ENCODE assay signal across 8 mouse cellular contexts in the genomic region with DNA sequence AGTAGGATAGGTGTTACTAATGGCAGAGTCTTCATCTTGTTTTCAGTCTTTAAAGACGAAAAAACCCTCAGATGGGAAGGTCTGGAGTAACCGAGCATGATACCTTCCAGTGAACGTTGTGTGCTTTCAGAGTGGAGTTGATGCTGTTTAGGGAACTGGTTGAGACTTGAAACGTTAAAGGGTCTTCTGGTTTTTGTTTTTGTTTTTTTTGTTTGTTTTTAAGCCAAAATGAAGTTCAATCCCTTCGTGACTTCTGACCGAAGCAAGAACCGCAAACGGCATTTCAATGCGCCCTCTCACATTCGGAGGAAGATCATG. TPM values are rescaled to one million over a fixed set of nuclear protein-coding genes. Genes with fewer than 3 reads are reported as not detected.
A peak's percentile ranks its signal among the peaks of the same experiment; 100 is the strongest.
DNase-seq lines count a peak whose midpoint lies in the region; ATAC-seq and TF ChIP-seq lines count a peak whose summit lies in the region.

No protein-coding gene starts in this region.

- TF ChIP-seq POLR2A in spleen, adult 2 months (IDR thresholded peaks at IDR 0.05; ENCODE audit: low read depth, low read length) = no peak
- TF ChIP-seq POLR2A in limb, embryonic 14.5 days (IDR thresholded peaks at IDR 0.05; ENCODE audit: borderline replicate concordance, extremely low read depth, insufficient read depth, insufficient read length) = no peak

- H3K27me3 ChIP-seq in erythroblast, embryonic 14.5 days (ENCODE audit: control insufficient read depth) = peaks cover 3% of the 10 kb centered on the region
- H3K27me3 ChIP-seq in spleen, adult 2 months (ENCODE audit: control insufficient read depth, insufficient read depth, low read length) = 0 out of 2 replicates have a peak, but pooled peaks cover 2% of the 10 kb centered on the region
- H3K27me3 ChIP-seq in limb, embryonic 14.5 days (ENCODE audit: control insufficient read depth, insufficient read depth, low read length) = no peaks in the 10 kb centered on the region
- peaks cover 3% of the 10 kb centered on the region; the same call in 1 of the 2 replicates for H3K27me3 ChIP-seq in stomach, embryonic 15.5 days (replicated peaks)

- peaks cover 46% of the 10 kb centered on the region for H3K36me3 ChIP-seq in erythroblast, embryonic 14.5 days (ENCODE audit: control insufficient read depth)
- H3K36me3 ChIP-seq in spleen, adult 2 months (ENCODE audit: control insufficient read depth, insufficient read depth, low read length) = peaks cover 32% of the 10 kb centered on the region
- peaks cover 36% of the 10 kb centered on the region for H3K36me3 ChIP-seq in limb, embryonic 14.5 days (ENCODE audit: control insufficient read depth, insufficient read depth, low read length)
- H3K36me3 ChIP-seq in stomach, embryonic 15.5 days = peaks cover 28% of the 10 kb centered on the region

- no peak for TF ChIP-seq CTCF in spleen, adult 2 months (IDR thresholded peaks at IDR 0.05; ENCODE audit: extremely low read depth, insufficient read depth, insufficient read length, insufficient replicate concordance)

- H3K27ac ChIP-seq in spleen, adult 2 months (ENCODE audit: insufficient read depth, low read length) = no peak overlapping the region
- H3K27ac ChIP-seq in limb, embryonic 14.5 days (replicated peaks; ENCODE audit: low read depth, low read length) = peak overlapping the region; percentile 94
- peak overlapping the region; percentile 80 for H3K27ac ChIP-seq in stomach, embryonic 15.5 days

- peaks cover 47% of the 10 kb centered on the region for H3K4me1 ChIP-seq in erythroblast, embryonic 14.5 days (ENCODE audit: control insufficient read depth)
- peaks cover 7% of the 10 kb centered on the region; the same call in 1 of the 2 replicates for H3K4me1 ChIP-seq in spleen, adult 2 months (ENCODE audit: control insufficient read depth, insufficient read depth, insufficient read length)
- peaks cover 4% of the 10 kb centered on the region; the same call in 1 of the 2 replicates for H3K4me1 ChIP-seq in limb, embryonic 14.5 days (ENCODE audit: control insufficient read depth, insufficient read depth, low read length)
- H3K4me1 ChIP-seq in stomach, embryonic 15.5 days = peaks cover 9% of the 10 kb centered on the region

- DNase-seq in spleen, adult 2 months (ENCODE audit: low read depth in 1 of 2, low spot score in 2 of 2) = no peak
- DNase-seq in spleen, postnatal 36 days (ENCODE audit: low spot score in 2 of 2) = no peak
- no peak for DNase-seq in limb, embryonic 14.5 days (ENCODE audit: low spot score)
- no peak for DNase-seq in layer of hippocampus, adult 18-20 months (ENCODE audit: low spot score in 2 of 2)

- peak overlapping the region; percentile 76 for H3K4me3 ChIP-seq in erythroblast, embryonic 14.5 days (replicated peaks)
- H3K4me3 ChIP-seq in spleen, adult 2 months (ENCODE audit: extremely low read depth, insufficient read depth, insufficient read length) = peak overlapping the region; percentile 89
- H3K4me3 ChIP-seq in limb, embryonic 14.5 days (replicated peaks; ENCODE audit: low read length) = peak overlapping the region; percentile 73
- peak overlapping the region; percentile 85 for H3K4me3 ChIP-seq in stomach, embryonic 15.5 days (replicated peaks)

- peak overlapping the region; percentile 93 for H3K9ac ChIP-seq in limb, embryonic 14.5 days (ENCODE audit: low read depth, low read length, severe bottlenecking)
- peak overlapping the region; percentile 73 for H3K9ac ChIP-seq in stomach, embryonic 15.5 days

- H3K9me3 ChIP-seq in erythroblast, embryonic 14.5 days (ENCODE audit: control insufficient read depth, low read length) = no peaks in the 10 kb centered on the region
- no peaks in the 10 kb centered on the region for H3K9me3 ChIP-seq in limb, embryonic 14.5 days (ENCODE audit: control insufficient read depth, low read length)
- H3K9me3 ChIP-seq in stomach, embryonic 15.5 days = no peaks in the 10 kb centered on the region

- ATAC-seq in erythroblast, adult 5-6 weeks (replicated peaks; ENCODE audit: low FRiP score, poor library complexity, severe bottlenecking) = no peak
- no peak for ATAC-seq in limb, embryonic 14.5 days (ENCODE audit: low FRiP score, low read depth)
- no peak for ATAC-seq in stomach, embryonic 15.5 days (ENCODE audit: insufficient read depth, low FRiP score, low read depth)
- no peak for ATAC-seq in monocyte, adult 5-6 weeks (replicated peaks; ENCODE audit: insufficient number of reproducible peaks, low FRiP score, low TSS enrichment, poor library complexity, severe bottlenecking)

- 3% methylated on average over 10 of the region's 10 CpGs for WGBS in spleen, adult 2 months
- WGBS in limb, embryonic 14.5 days = 2% methylated on average over 9 of the region's 10 CpGs
- WGBS in stomach, embryonic 15.5 days = under 1% methylated on average over 10 of the region's 10 CpGs

- peak overlapping the region; percentile 65 for H3K4me2 ChIP-seq in limb, embryonic 14.5 days (replicated peaks; ENCODE audit: low read depth, low read length, severe bottlenecking)
- peak overlapping the region; percentile 65 for H3K4me2 ChIP-seq in stomach, embryonic 15.5 days

RNA-seq across cellular contexts. Expression of gene Rpl26, which starts 0.6 kb away (rescaled TPM):
- polyA plus RNA-seq in erythroblast, embryonic 14.5 days (2012) = 7.0 and 11.1 TPM in 2 replicates
- 757 and 872 TPM in 2 replicates for total RNA-seq in erythroblast, adult 5-6 weeks (2015; ENCODE audit: low replicate concordance)
- total RNA-seq in erythroblast, adult 5-6 weeks (2017; ENCODE audit: low replicate concordance) = 762 and 834 TPM in 2 replicates
- polyA plus RNA-seq in spleen, adult 2 months (2012; rRNA removed) = 681 and 695 TPM in 2 replicates
- 2,303 and 3,506 TPM in 2 replicates for polyA plus RNA-seq in limb, embryonic 14.5 days (2012; rRNA removed)
- polyA plus RNA-seq in limb, embryonic 14.5 days (2014; fragmentation: Nextera tagmentation; extraction: Ambion mirVana) = 1,158 and 1,230 TPM in 2 replicates
- polyA plus RNA-seq in stomach, embryonic 15.5 days (2015; fragmentation: Nextera tagmentation; extraction: Ambion mirVana) = 1,013 and 1,066 TPM in 2 replicates
- total RNA-seq in monocyte, adult 5-6 weeks (2017) = 2,881 to 4,104 TPM (median 3,946 TPM) in 3 replicates
- total RNA-seq in layer of hippocampus, adult 18-20 months (2021) = 100 to 1,000 TPM; 802 to 835 TPM

RNA-seq across cellular contexts. Expression of gene Rnf222, which starts 13.7 kb away (rescaled TPM):
- polyA plus RNA-seq in erythroblast, embryonic 14.5 days (2012) = 0.01 TPM in 1 of 2 replicates, not detected in the other
- not detected in 2 replicates for total RNA-seq in erythroblast, adult 5-6 weeks (2015; ENCODE audit: low replicate concordance)
- total RNA-seq in erythroblast, adult 5-6 weeks (2017; ENCODE audit: low replicate concordance) = not detected in 2 replicates
- 0.04 and 0.06 TPM in 2 replicates for polyA plus RNA-seq in spleen, adult 2 months (2012; rRNA removed)
- polyA plus RNA-seq in limb, embryonic 14.5 days (2012; rRNA removed) = 0.45 and 0.58 TPM in 2 replicates
- polyA plus RNA-seq in limb, embryonic 14.5 days (2014; fragmentation: Nextera tagmentation; extraction: Ambion mirVana) = 0.32 and 0.89 TPM in 2 replicates
- 0.22 and 0.64 TPM in 2 replicates for polyA plus RNA-seq in stomach, embryonic 15.5 days (2015; fragmentation: Nextera tagmentation; extraction: Ambion mirVana)
- not detected in 3 replicates for total RNA-seq in monocyte, adult 5-6 weeks (2017)
- total RNA-seq in layer of hippocampus, adult 18-20 months (2021) = not detected

RNA-seq across cellular contexts. Expression of gene Odf4, which starts 24.9 kb away (rescaled TPM):
- not detected in 2 replicates for polyA plus RNA-seq in erythroblast, embryonic 14.5 days (2012)
- total RNA-seq in erythroblast, adult 5-6 weeks (2015; ENCODE audit: low replicate concordance) = not detected in 2 replicates
- not detected in 2 replicates for total RNA-seq in erythroblast, adult 5-6 weeks (2017; ENCODE audit: low replicate concordance)
- not detected in 2 replicates for polyA plus RNA-seq in spleen, adult 2 months (2012; rRNA removed)
- 0.09 TPM in 1 of 2 replicates, not detected in the other for polyA plus RNA-seq in limb, embryonic 14.5 days (2012; rRNA removed)
- not detected in 2 replicates for polyA plus RNA-seq in limb, embryonic 14.5 days (2014; fragmentation: Nextera tagmentation; extraction: Ambion mirVana)
- polyA plus RNA-seq in stomach, embryonic 15.5 days (2015; fragmentation: Nextera tagmentation; extraction: Ambion mirVana) = not detected in 2 replicates
- not detected in 3 replicates for total RNA-seq in monocyte, adult 5-6 weeks (2017)
- not detected for total RNA-seq in layer of hippocampus, adult 18-20 months (2021)

RNA-seq across cellular contexts. Expression of gene Ndel1, which starts 30.3 kb away (rescaled TPM):
- polyA plus RNA-seq in erythroblast, embryonic 14.5 days (2012) = 6.3 and 6.6 TPM in 2 replicates
- total RNA-seq in erythroblast, adult 5-6 weeks (2015; ENCODE audit: low replicate concordance) = 26.3 and 30.7 TPM in 2 replicates
- total RNA-seq in erythroblast, adult 5-6 weeks (2017; ENCODE audit: low replicate concordance) = 54.4 and 55.6 TPM in 2 replicates
- polyA plus RNA-seq in spleen, adult 2 months (2012; rRNA removed) = 23.0 and 28.8 TPM in 2 replicates
- polyA plus RNA-seq in limb, embryonic 14.5 days (2012; rRNA removed) = 85.7 and 117 TPM in 2 replicates
- 91.8 and 96.2 TPM in 2 replicates for polyA plus RNA-seq in limb, embryonic 14.5 days (2014; fragmentation: Nextera tagmentation; extraction: Ambion mirVana)
- polyA plus RNA-seq in stomach, embryonic 15.5 days (2015; fragmentation: Nextera tagmentation; extraction: Ambion mirVana) = 78.7 and 80.4 TPM in 2 replicates
- total RNA-seq in monocyte, adult 5-6 weeks (2017) = 152 to 252 TPM (median 234 TPM) in 3 replicates
- total RNA-seq in layer of hippocampus, adult 18-20 months (2021) = 10 to 100 TPM; 95.9 to 98.2 TPM

RNA-seq across cellular contexts. Expression of gene Arhgef15, which starts 55.3 kb away (rescaled TPM):
- polyA plus RNA-seq in erythroblast, embryonic 14.5 days (2012) = not detected in 2 replicates
- not detected in 2 replicates for total RNA-seq in erythroblast, adult 5-6 weeks (2015; ENCODE audit: low replicate concordance)
- total RNA-seq in erythroblast, adult 5-6 weeks (2017; ENCODE audit: low replicate concordance) = not detected in 2 replicates
- polyA plus RNA-seq in spleen, adult 2 months (2012; rRNA removed) = 11.0 and 19.2 TPM in 2 replicates
- 12.3 and 23.7 TPM in 2 replicates for polyA plus RNA-seq in limb, embryonic 14.5 days (2012; rRNA removed)
- polyA plus RNA-seq in limb, embryonic 14.5 days (2014; fragmentation: Nextera tagmentation; extraction: Ambion mirVana) = 5.3 and 6.6 TPM in 2 replicates
- 8.5 and 8.8 TPM in 2 replicates for polyA plus RNA-seq in stomach, embryonic 15.5 days (2015; fragmentation: Nextera tagmentation; extraction: Ambion mirVana)
- total RNA-seq in monocyte, adult 5-6 weeks (2017) = not detected in 3 replicates
- 1 to 10 TPM; 9.3 to 9.6 TPM for total RNA-seq in layer of hippocampus, adult 18-20 months (2021)

Comparison
In these comparisons a context has a peak if more than half of its experiments do, and no peak if none do; other contexts are left out.
1. RNA of gene Rpl26, which starts 0.6 kb away (polyA plus RNA-seq): 1,158 to 3,506 TPM in limb, embryonic 14.5 days, 1,013 to 1,066 TPM in stomach, embryonic 15.5 days and 681 to 695 TPM in spleen, adult 2 months; 7.0 to 11.1 TPM in erythroblast, embryonic 14.5 days; every median in the first group is over 10 times any median in the second.
2. Peak in every context shown above with its lines, with median percentiles within 50 percentile points of each other: H3K4me3 ChIP-seq.